Mouse (Mus musculus) midbrain, embryonic 14.5 days (tissue): ENCODE results near the gene Grsf1. TPM values are rescaled to one million over a fixed set of nuclear protein-coding genes. Genes with fewer than 3 reads are reported as not detected.
A peak's percentile ranks its signal among the peaks of the same experiment; 100 is the strongest.

Source experiments
- ATAC-seq: fragments of 200-750 bp; cut with Nextera tagmentation; 2 replicates; pipeline ENCODE4 v1.8.0; 2017; ENCODE audit warnings: moderate number of reproducible peaks, moderate library complexity; ENCODE audit not compliant: low FRiP score, low TSS enrichment
- DNase-seq: peaks from one replicate; pipeline ENCODE4 v3.0.0-alpha.2; 2015
- H3K27ac ChIP-seq: fragments of 300-500 bp; sonication (generic); replicated peaks from 2 replicates; pipeline ENCODE4 v1.5.1; 2014; ENCODE audit warnings: mild to moderate bottlenecking, low read depth, low read length, moderate library complexity
- H3K27me3 ChIP-seq: fragments of 300-500 bp; sonication (generic); 2 replicates; pipeline ENCODE4 v1.6.1; 2014; ENCODE audit warnings: low read length, control low read depth, mixed read lengths; ENCODE audit not compliant: control insufficient read depth, insufficient read depth
- H3K36me3 ChIP-seq: fragments of 300-500 bp; sonication (generic); 2 replicates; pipeline ENCODE4 v1.6.1; 2014; ENCODE audit warnings: low read length, control low read depth; ENCODE audit not compliant: control insufficient read depth, insufficient read depth
- H3K4me1 ChIP-seq: fragments of 300-500 bp; sonication (generic); 2 replicates; pipeline ENCODE4 v1.6.1; 2014; ENCODE audit warnings: mild to moderate bottlenecking, antibody characterized with exemption, low read length, control low read depth; ENCODE audit not compliant: control insufficient read depth, insufficient read depth
- H3K4me2 ChIP-seq: fragments of 300-500 bp; sonication (generic); 2 replicates; pipeline ENCODE4 v1.6.1; 2014; ENCODE audit warnings: mild to moderate bottlenecking, low read length, moderate library complexity
- H3K4me3 ChIP-seq: fragments of 300-500 bp; sonication (generic); replicated peaks from 2 replicates; pipeline ENCODE4 v1.5.1; 2014; ENCODE audit warnings: low read depth, low read length
- H3K9ac ChIP-seq: fragments of 300-500 bp; sonication (generic); replicated peaks from 2 replicates; pipeline ENCODE4 v1.6.1; 2014; ENCODE audit warnings: mild to moderate bottlenecking, low read length, moderate library complexity
- H3K9me3 ChIP-seq: fragments of 300-500 bp; sonication (generic); 2 replicates; pipeline ENCODE4 v1.6.1; 2016; ENCODE audit warnings: low read length, control low read depth, mixed read lengths; ENCODE audit not compliant: control insufficient read depth
- WGBS: fragments of 180-500 bp; shearing (Covaris S2); extraction: QIAGEN DNeasy Blood & Tissue Kit; methylation state at CpG from one replicate; pipeline ENCODE4 v1.1.7; 2014; 5-methylcytosine and 5-hydroxymethylcytosine counted together
- polyA plus RNA-seq: library from polyadenylated mRNA; unstranded; fragments of >200 nt; fragmentation: Nextera tagmentation; extraction: Ambion mirVana; gene quantifications from 2 replicates; pipeline ENCODE4 v1.2.1, GENCODE M21; 2014

Gene Grsf1
- polyA plus RNA-seq, 1 experiment from 2014 or later: 82.7 TPM

DNA sequence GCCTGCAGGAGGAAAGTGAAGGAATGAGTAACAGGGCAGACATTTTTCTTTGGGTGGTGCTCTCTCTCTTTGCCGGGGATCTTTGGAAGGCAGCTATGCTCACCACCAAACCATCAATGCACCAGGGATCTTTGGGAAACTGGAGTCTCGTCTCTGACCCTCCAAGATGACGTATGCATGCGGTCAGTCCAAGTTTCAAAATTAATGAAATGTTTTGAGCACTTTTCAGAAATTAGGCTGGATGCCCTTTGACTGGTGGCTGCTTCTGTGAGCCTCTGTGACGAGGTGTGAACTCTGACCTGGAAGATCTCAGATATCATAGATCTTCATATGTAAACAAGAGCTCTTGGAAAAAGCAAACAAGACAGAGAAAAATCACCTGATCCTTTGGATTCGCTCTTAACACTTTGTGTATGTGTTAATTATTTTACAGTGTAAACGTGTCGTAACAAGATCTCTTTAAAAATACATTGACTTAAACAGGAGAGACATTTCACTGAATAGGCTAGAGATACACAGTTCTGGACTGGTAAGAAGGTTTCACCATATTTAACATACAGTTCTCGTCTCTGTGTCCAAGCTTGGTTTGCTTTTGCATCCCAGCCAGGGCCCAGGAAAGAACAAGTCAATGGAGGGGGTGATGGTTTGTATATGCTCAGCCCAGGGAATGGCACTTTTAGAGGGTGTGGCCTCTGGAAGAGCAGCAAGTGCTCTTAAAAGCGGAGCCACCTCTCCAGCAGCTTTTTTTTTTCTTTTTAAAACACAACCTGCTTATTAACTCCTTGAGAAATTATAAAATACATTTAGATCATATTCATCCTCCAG is 14.9 kb upstream of the Grsf1 start:
- no peaks in the 10 kb centered on the region for H3K27me3 ChIP-seq
- H3K36me3 ChIP-seq: no peaks in the 10 kb centered on the region
- 87% methylated on average over 10 of the region's 10 CpGs for WGBS
- H3K9me3 ChIP-seq: no peaks in the 10 kb centered on the region
- H3K4me2 ChIP-seq: no peak overlapping the region
- ATAC-seq: no peak
- no peaks in the 10 kb centered on the region for H3K4me1 ChIP-seq
- no peak overlapping the region for H3K27ac ChIP-seq
- no peak overlapping the region for H3K9ac ChIP-seq
- no peak overlapping the region for H3K4me3 ChIP-seq
- no peak for DNase-seq

GRCm38 (mm10) chr5:88689279-88689938 is 13.4 kb upstream of the Grsf1 start:
- 79% methylated on average over 3 of the region's 3 CpGs for WGBS
- no peak overlapping the region for H3K4me2 ChIP-seq
- H3K36me3 ChIP-seq: no peaks in the 10 kb centered on the region
- no peak overlapping the region for H3K4me3 ChIP-seq
- H3K27ac ChIP-seq: no peak overlapping the region
- H3K4me1 ChIP-seq: no peaks in the 10 kb centered on the region
- ATAC-seq (no peak; the same call in 1 of the 2 replicates), DNase-seq (peak; percentile 83)
- no peaks in the 10 kb centered on the region for H3K27me3 ChIP-seq
- H3K9me3 ChIP-seq: no peaks in the 10 kb centered on the region
- no peak overlapping the region for H3K9ac ChIP-seq

DNA sequence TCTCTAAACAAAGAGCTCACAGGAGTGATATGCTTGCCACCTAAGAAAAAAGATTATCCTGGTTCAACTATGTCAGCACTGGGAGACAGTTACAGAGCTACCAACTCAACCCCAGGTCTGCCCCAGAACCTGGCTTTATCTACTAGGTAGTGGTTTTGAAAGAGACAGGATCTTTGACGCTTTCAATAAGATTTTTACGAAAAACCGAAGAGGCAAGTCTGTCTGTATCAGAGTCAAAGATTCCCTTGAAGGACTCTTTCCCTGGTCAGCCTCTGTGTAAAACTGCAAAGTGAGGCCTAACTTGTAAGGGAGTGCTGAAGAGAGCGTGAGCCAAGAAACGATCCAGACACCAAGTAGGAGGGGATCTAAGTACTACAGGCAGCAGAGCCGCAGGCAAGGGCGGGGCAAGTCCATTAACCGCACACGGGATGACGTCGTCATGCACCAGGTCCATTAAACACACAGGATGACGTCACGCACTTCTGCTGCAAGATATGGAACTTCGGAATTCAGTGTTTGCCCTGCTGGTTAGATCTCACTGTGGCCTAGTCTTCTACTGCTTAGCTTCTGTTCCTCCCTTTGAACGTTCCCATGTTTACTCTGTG is 12.7 kb upstream of the Grsf1 start:
- no peak overlapping the region for H3K27ac ChIP-seq
- no peaks in the 10 kb centered on the region for H3K4me1 ChIP-seq
- no peaks in the 10 kb centered on the region for H3K9me3 ChIP-seq
- no peaks in the 10 kb centered on the region for H3K27me3 ChIP-seq
- WGBS: 87% methylated on average over 15 of the region's 15 CpGs
- no peak overlapping the region for H3K4me2 ChIP-seq
- no peak for DNase-seq
- H3K36me3 ChIP-seq: no peaks in the 10 kb centered on the region
- no peak overlapping the region for H3K9ac ChIP-seq
- ATAC-seq: no peak
- no peak overlapping the region for H3K4me3 ChIP-seq

- ATAC-seq: no peak
- H3K27ac ChIP-seq: no peak overlapping the region
- WGBS: 82% methylated on average over 8 of the region's 8 CpGs
Measured at GRCm38 (mm10) chr5:88687996-88688406, 12.0 kb upstream of the Grsf1 start.

DNA sequence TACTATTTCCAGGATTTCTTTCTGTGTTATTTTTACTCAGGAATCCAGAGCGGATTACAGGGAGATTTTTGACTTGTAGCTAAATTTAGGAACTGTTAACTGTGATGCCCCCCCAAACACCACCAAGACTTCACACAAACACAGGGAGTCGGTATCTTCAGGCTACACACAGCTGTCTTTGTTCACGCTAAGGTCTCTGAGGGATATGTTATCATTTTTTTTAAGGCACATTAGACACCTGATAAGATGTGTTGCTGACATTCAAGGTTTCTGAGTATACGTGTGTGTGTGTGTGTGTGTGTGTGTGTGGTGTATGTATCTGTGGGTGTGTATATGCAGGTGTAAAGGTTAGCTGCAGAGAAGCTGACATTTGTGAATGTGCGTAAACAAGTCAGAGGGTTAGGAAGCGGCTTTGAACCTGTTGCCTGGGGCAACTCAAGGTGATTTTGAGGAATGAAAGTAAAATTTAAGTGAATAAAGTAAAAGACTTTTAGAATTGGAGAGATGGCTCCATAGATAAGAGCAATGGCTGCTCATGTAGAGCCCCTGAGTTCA is 9.9 kb upstream of the Grsf1 start:
- Histone ChIP-seq H3K9me3 (no peaks in the 10 kb centered on the region), H3K4me1 (no peaks in the 10 kb centered on the region), H3K27ac (no peak overlapping the region), H3K4me2 (no peak overlapping the region), H3K27me3 (no peaks in the 10 kb centered on the region), H3K9ac (no peak overlapping the region), H3K4me3 (no peak overlapping the region), H3K36me3 (no peaks in the 10 kb centered on the region)
- ATAC-seq: no peak
- 85% methylated on average over 6 of the region's 6 CpGs for WGBS
- no peak for DNase-seq

More at GRCm38 (mm10) chr5:88687996-88688406, 12.0 kb upstream of the Grsf1 start:
- DNase-seq: no peak
- Histone ChIP-seq H3K9ac (no peak overlapping the region), H3K4me1 (no peaks in the 10 kb centered on the region), H3K9me3 (no peaks in the 10 kb centered on the region), H3K4me2 (no peak overlapping the region), H3K4me3 (no peak overlapping the region), H3K27me3 (no peaks in the 10 kb centered on the region), H3K36me3 (no peaks in the 10 kb centered on the region)

DNA sequence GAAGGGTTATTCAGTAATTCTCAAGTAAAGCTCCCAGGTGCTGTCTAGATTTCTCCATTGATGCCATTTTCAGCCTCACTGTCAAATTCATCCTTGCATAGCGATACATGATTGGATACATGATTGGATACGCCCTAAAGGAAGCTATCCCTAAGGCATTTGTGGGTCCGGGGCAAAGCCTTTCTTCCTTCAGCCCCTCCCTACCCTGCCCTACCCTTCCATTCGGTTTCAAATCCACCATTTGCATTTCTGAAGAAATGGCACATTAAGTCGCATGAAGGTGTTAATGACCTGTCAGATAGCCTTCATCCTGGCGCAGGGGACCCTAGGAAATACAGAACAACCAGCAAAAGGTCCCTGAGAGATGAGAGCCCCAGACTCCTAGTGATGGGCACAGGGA is 9.3 kb upstream of the Grsf1 start:
- WGBS: 13% methylated on average over 6 of the region's 6 CpGs
- no peak for ATAC-seq
- no peak overlapping the region for H3K27ac ChIP-seq
- no peaks in the 10 kb centered on the region for H3K9me3 ChIP-seq
- no peak overlapping the region for H3K4me3 ChIP-seq
- no peaks in the 10 kb centered on the region for H3K4me1 ChIP-seq
- H3K27me3 ChIP-seq: no peaks in the 10 kb centered on the region
- no peak overlapping the region for H3K9ac ChIP-seq
- no peak overlapping the region for H3K4me2 ChIP-seq
- H3K36me3 ChIP-seq: no peaks in the 10 kb centered on the region
- no peak for DNase-seq

- no peaks in the 10 kb centered on the region for H3K27me3 ChIP-seq
- WGBS: 34% methylated on average over 3 of the region's 3 CpGs
- no peak overlapping the region for H3K27ac ChIP-seq
- DNase-seq: no peak
- H3K36me3 ChIP-seq: no peaks in the 10 kb centered on the region
- H3K9ac ChIP-seq: no peak overlapping the region
- no peaks in the 10 kb centered on the region for H3K9me3 ChIP-seq
- ATAC-seq: no peak
- no peak overlapping the region for H3K4me3 ChIP-seq
- H3K4me2 ChIP-seq: no peak overlapping the region
- no peaks in the 10 kb centered on the region for H3K4me1 ChIP-seq
Measured at GRCm38 (mm10) chr5:88684226-88684625, 8.3 kb upstream of the Grsf1 start.

- Histone ChIP-seq H3K27ac (no peak overlapping the region), H3K9ac (no peak overlapping the region), H3K4me1 (no peaks in the 10 kb centered on the region), H3K9me3 (no peaks in the 10 kb centered on the region), H3K4me3 (no peak overlapping the region), H3K36me3 (no peaks in the 10 kb centered on the region), H3K27me3 (no peaks in the 10 kb centered on the region), H3K4me2 (no peak overlapping the region)
- DNase-seq: no peak
- 91% methylated on average over 9 of the region's 9 CpGs for WGBS
- ATAC-seq: no peak
Measured at GRCm38 (mm10) chr5:88683706-88684105, 7.7 kb upstream of the Grsf1 start.
